22 mouse cellular contexts compared by ENCODE assay signal in the genomic region with DNA sequence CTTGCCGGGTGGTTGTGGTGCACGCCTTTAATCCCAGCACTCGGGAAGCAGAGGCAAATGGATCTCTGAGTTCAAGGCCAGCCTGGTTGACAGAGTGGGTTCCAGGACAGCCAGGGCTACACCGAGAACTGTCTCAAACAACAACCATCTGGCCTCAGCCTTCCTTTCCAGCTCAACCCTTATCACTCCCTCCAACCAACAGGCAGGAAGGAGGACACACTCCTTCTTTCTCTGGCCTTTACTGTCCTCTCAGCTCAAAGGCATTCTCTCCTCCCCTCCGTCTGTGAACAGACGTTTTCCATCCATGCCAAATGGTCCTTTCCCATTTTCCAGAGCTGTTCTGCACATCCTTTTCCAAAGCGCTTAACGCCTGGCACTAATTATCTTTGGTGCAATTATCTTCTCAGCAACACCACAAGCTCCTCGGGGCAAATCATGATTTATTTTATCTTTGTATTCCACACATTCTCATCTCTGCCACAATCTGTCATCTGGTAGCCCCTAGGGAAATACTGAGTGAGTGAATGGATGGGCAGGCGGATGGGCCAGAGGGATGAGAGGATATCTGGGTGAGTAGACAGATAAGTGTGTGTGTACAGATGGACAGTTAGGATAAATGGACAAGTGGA.
DNase-seq lines count a peak whose midpoint lies in the region; ATAC-seq and TF ChIP-seq lines count a peak whose summit lies in the region.
"Had no signal": no experiment of that assay in that cellular context is flagged by ENCODE, and none has a peak within 500 bp of the region (broad histone marks: within the 10 kb centered on the region; RNA-seq: fewer than 3 reads in every experiment).

No protein-coding gene starts in this region.

- no peak for DNase-seq in hindbrain, embryonic 10.5 days (ENCODE audit: low spot score)
- peak; percentile 49 for DNase-seq in Muller cell, postnatal 12 days (ENCODE audit: inconsistent ontology term)
- DNase-seq in brain, embryonic 14.5 days (ENCODE audit: low read depth) = peak; percentile 58
- DNase-seq in layer of hippocampus, postnatal 14 days (ENCODE audit: low spot score in 2 of 2) = no peak
- DNase-seq: adrenal gland, postnatal 25 days; cerebellum, adult 8-10 months; gastrocnemius, postnatal 10 days; kidney, adult 2 months; kidney, postnatal 36 days; left cerebral cortex, postnatal 4 days; liver, postnatal 0 days; right cerebral cortex, postnatal 14 days; thymus, postnatal 4 days had no signal

- TF ChIP-seq CTCF in brain, embryonic 14.5 days (IDR thresholded peaks at IDR 0.05; ENCODE audit: borderline replicate concordance, extremely low read depth, insufficient read depth, insufficient read length) = no peak

- WGBS in hindbrain, embryonic 12.5 days = 71% methylated on average over 10 of the region's 10 CpGs
- WGBS in hindbrain, embryonic 10.5 days = 79% methylated on average over 10 of the region's 10 CpGs
- 75% methylated on average over 10 of the region's 10 CpGs for WGBS in midbrain, embryonic 13.5 days
- WGBS in midbrain, embryonic 16.5 days = 67% methylated on average over 10 of the region's 10 CpGs

- no peaks in the 10 kb centered on the region; the same call in 1 of the 2 replicates for H3K4me1 ChIP-seq in hindbrain, embryonic 12.5 days
- peaks cover 5% of the 10 kb centered on the region; the same call in 1 of the 2 replicates for H3K4me1 ChIP-seq in hindbrain, embryonic 10.5 days (replicated peaks)
- 0 out of 2 replicates have a peak, but pooled peaks cover 4% of the 10 kb centered on the region for H3K4me1 ChIP-seq in midbrain, embryonic 13.5 days (replicated peaks)
- no peaks in the 10 kb centered on the region for H3K4me1 ChIP-seq in midbrain, embryonic 16.5 days (ENCODE audit: control insufficient read depth, insufficient read depth, low read length)
- H3K4me1 ChIP-seq: liver, embryonic 12.5 days had no signal

- H3K4me2 ChIP-seq in hindbrain, embryonic 12.5 days (replicated peaks) = no peak overlapping the region
- H3K4me2 ChIP-seq in midbrain, embryonic 13.5 days (replicated peaks) = no peak overlapping the region
- no peak overlapping the region for H3K4me2 ChIP-seq in midbrain, embryonic 16.5 days (ENCODE audit: low read length)
- H3K4me2 ChIP-seq: forebrain, embryonic 13.5 days; heart, embryonic 13.5 days; liver, embryonic 12.5 days; midbrain, embryonic 11.5 days had no signal

- no peaks in the 10 kb centered on the region for H3K36me3 ChIP-seq in hindbrain, embryonic 12.5 days
- no peaks in the 10 kb centered on the region for H3K36me3 ChIP-seq in hindbrain, embryonic 10.5 days
- no peaks in the 10 kb centered on the region for H3K36me3 ChIP-seq in midbrain, embryonic 13.5 days
- H3K36me3 ChIP-seq in midbrain, embryonic 16.5 days (ENCODE audit: control insufficient read depth, insufficient read depth, low read length) = no peaks in the 10 kb centered on the region
- H3K36me3 ChIP-seq: heart, embryonic 13.5 days; liver, embryonic 12.5 days had no signal

- H3K27ac ChIP-seq in hindbrain, embryonic 12.5 days = 0 out of 2 replicates have a peak overlapping the region, but pooled peaks have one; percentile 30
- no peak overlapping the region for H3K27ac ChIP-seq in hindbrain, embryonic 10.5 days
- H3K27ac ChIP-seq in midbrain, embryonic 13.5 days = peak overlapping the region; percentile 47; the same call in 1 of the 2 replicates
- no peak overlapping the region for H3K27ac ChIP-seq in midbrain, embryonic 16.5 days (ENCODE audit: low read length)
- H3K27ac ChIP-seq: forebrain, embryonic 13.5 days; heart, embryonic 13.5 days; layer of hippocampus, adult 2 months; liver, embryonic 12.5 days had no signal

- no peaks in the 10 kb centered on the region for H3K9me3 ChIP-seq in hindbrain, embryonic 12.5 days (replicated peaks)
- H3K9me3 ChIP-seq in hindbrain, embryonic 10.5 days = no peaks in the 10 kb centered on the region
- H3K9me3 ChIP-seq in midbrain, embryonic 13.5 days = no peaks in the 10 kb centered on the region
- H3K9me3 ChIP-seq in midbrain, embryonic 16.5 days (replicated peaks; ENCODE audit: control insufficient read depth, low read length, poor library complexity, severe bottlenecking) = no peaks in the 10 kb centered on the region
- H3K9me3 ChIP-seq: forebrain, embryonic 13.5 days; heart, embryonic 13.5 days; liver, embryonic 12.5 days had no signal

- no peak for TF ChIP-seq POLR2A in brain, embryonic 14.5 days (IDR thresholded peaks at IDR 0.05; ENCODE audit: borderline replicate concordance, extremely low read depth, insufficient read depth, insufficient read length, poor library complexity, severe bottlenecking)

- peak; percentile 43; the same call in 1 of the 2 replicates for ATAC-seq in hindbrain, embryonic 12.5 days (ENCODE audit: low FRiP score)
- ATAC-seq in midbrain, embryonic 13.5 days = no peak
- no peak for ATAC-seq in midbrain, embryonic 16.5 days
- ATAC-seq: CD4-positive, CD25-positive, alpha-beta regulatory T cell, adult 4 months; forebrain, embryonic 13.5 days; liver, embryonic 12.5 days; liver, postnatal 0 days had no signal

- no peak overlapping the region for H3K9ac ChIP-seq in hindbrain, embryonic 12.5 days
- no peak overlapping the region for H3K9ac ChIP-seq in midbrain, embryonic 13.5 days (replicated peaks)
- no peak overlapping the region for H3K9ac ChIP-seq in midbrain, embryonic 16.5 days (ENCODE audit: low read depth, low read length)
- H3K9ac ChIP-seq: forebrain, embryonic 13.5 days; heart, embryonic 13.5 days; liver, embryonic 12.5 days; liver, postnatal 0 days had no signal

- H3K27me3 ChIP-seq in hindbrain, embryonic 12.5 days = no peaks in the 10 kb centered on the region
- no peaks in the 10 kb centered on the region for H3K27me3 ChIP-seq in hindbrain, embryonic 10.5 days (ENCODE audit: insufficient read depth, poor library complexity, severe bottlenecking)
- no peaks in the 10 kb centered on the region for H3K27me3 ChIP-seq in midbrain, embryonic 13.5 days
- H3K27me3 ChIP-seq in midbrain, embryonic 16.5 days (ENCODE audit: control insufficient read depth, insufficient read depth, low read depth, low read length) = no peaks in the 10 kb centered on the region
- H3K27me3 ChIP-seq: forebrain, embryonic 13.5 days; heart, embryonic 13.5 days; liver, embryonic 12.5 days had no signal

- H3K4me3 ChIP-seq in hindbrain, embryonic 12.5 days = no peak overlapping the region
- H3K4me3 ChIP-seq in hindbrain, embryonic 10.5 days = no peak overlapping the region
- H3K4me3 ChIP-seq in midbrain, embryonic 13.5 days (replicated peaks) = no peak overlapping the region
- H3K4me3 ChIP-seq in midbrain, embryonic 16.5 days (ENCODE audit: low read depth, low read length) = no peak overlapping the region
- H3K4me3 ChIP-seq: forebrain, embryonic 13.5 days; heart, embryonic 13.5 days; layer of hippocampus, adult 2 months; liver, embryonic 12.5 days had no signal

Comparison
In these comparisons a context has a peak if more than half of its experiments do, and no peak if none do; other contexts are left out.
1. H3K27ac ChIP-seq: peak in hindbrain, embryonic 12.5 days (single experiment) and midbrain, embryonic 13.5 days (single experiment); none in hindbrain, embryonic 10.5 days (single experiment) and midbrain, embryonic 16.5 days (single experiment).
2. DNase-seq: peak in Muller cell, postnatal 12 days (single experiment) and brain, embryonic 14.5 days (single experiment); none in hindbrain, embryonic 10.5 days (single experiment) and layer of hippocampus, postnatal 14 days (0 of 2).